Mouse (Mus musculus) lung, postnatal 0 days (tissue): ENCODE results near the gene Hmgn2.

Experiments
- CTCF ChIP-seq: IDR thresholded peaks from 2 replicates; pipeline ENCODE4 v1.5.1; 2016; ENCODE audit warnings: antibody characterized with exemption, mild to moderate bottlenecking
- EP300 ChIP-seq: IDR thresholded peaks from 2 replicates; pipeline ENCODE4 v1.6.1; 2016; ENCODE audit warnings: antibody characterized with exemption, mild to moderate bottlenecking, control low read depth

- TF ChIP-seq CTCF (no peak), EP300 (no peak)
Observed at GRCm38 (mm10) chr4:134017201-134017865, 48.9 kb upstream of the Hmgn2 start.
